Mouse (Mus musculus) frontal cortex, postnatal 14 days (tissue): ENCODE measurements around the gene 2210011C24Rik.
"Not testable (repeated sequence)": the region's sequence is repeated elsewhere in the genome, so short reads cannot be mapped to it uniquely, and the experiment has no call there.

Experiments used
- DNase-seq, 2 experiments: peaks; one replicate each; pipeline ENCODE4 v3.0.0; 2022; ENCODE audit warnings: low spot score in 2 of 2

Gene 2210011C24Rik

DNA sequence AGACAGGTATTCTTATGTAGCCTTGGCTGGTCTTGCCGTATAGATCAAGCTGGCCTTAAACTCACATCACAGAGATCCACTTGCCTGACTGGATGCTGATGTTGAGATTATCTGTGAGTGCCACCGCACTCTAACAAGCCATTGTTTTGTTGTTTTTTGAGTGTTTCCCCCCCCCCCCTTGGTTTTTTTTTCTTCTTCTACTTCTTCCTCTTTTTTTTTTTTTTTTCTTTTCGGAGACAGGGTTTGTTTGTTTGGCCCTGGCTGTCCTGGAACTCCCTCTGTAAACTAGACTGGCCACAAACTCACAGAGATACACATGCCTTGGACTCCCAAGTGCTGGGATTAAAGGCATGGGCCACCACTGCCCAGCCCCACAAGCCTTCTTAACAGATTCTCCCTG is 17.9 kb downstream of the 2210011C24Rik start:
- no peak for DNase-seq

- no peak for DNase-seq
These were observed 19.5 kb downstream of the 2210011C24Rik start for GRCm38 (mm10) chr8:83992488-83992887.

- DNase-seq: no peak
These were observed 21.8 kb downstream of the 2210011C24Rik start for GRCm38 (mm10) chr8:83990170-83990569.

GRCm38 (mm10) chr8:83989243-83989642 is 22.7 kb downstream of the 2210011C24Rik start:
- no peak for DNase-seq

DNA sequence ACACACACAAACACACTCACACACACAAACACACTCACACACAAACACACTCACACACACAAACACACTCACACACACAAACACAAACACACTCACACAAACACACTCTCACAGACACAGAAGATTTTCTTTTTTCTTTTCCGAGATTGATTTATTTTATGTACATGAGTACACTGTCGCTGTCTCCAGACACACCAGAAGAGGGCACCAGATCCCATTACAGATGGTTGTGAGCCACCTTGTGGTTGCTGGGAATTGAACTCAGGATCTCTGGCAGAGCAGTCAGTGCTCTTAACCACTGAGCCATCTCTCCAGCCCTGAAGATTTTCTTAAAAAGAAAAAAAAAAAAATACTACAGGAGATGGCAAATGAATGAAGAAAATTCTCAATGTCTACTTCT is 28.7 kb downstream of the 2210011C24Rik start:
- not testable (repeated sequence) for DNase-seq

- no peak for DNase-seq
These were observed 29.5 kb downstream of the 2210011C24Rik start for GRCm38 (mm10) chr8:83982449-83982848.

DNA sequence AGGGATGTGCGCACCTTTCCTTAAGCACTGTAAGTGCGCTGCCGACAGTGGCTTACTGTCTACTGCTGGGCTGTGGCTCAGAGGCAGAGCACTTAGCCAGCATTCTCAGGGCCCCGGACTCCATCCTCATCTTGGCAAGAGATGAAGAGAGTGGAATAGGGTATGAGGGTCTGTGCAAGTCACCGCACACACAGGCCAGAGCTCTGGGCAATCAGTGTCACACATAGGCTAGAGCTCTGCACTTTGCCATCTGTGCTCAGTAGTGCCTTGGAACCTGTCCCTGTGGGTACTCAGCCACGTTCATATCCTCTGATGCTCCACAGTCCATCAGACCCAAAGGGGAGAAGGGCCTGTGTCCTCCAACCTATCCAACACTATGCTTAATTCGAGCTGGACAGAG is 30.4 kb downstream of the 2210011C24Rik start:
- DNase-seq: no peak

- no peak for DNase-seq
These were observed 31.1 kb downstream of the 2210011C24Rik start for GRCm38 (mm10) chr8:83980845-83981244.

DNA sequence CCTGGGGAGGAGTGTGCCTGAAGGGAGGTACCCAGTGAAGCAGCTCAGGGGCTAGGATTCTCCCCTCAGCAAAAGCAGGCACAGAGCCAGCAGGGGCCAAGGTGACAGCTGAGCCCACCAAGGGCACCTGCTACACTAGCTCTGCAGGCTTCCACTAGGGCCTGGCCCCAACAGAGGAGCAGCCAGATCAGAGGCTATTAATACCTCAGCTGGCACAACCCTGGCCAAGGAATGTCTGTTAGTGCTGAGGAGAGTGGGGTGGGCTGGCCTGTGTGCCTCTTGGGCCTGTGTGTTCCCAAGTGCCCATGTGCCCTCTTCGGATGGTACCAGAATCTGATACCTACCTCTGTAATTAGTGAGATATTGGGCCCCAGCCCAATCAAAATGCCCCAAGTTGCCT is 31.7 kb downstream of the 2210011C24Rik start:
- no peak for DNase-seq

- DNase-seq: no peak
These were observed 33.8 kb downstream of the 2210011C24Rik start for GRCm38 (mm10) chr8:83978200-83978599.

DNA sequence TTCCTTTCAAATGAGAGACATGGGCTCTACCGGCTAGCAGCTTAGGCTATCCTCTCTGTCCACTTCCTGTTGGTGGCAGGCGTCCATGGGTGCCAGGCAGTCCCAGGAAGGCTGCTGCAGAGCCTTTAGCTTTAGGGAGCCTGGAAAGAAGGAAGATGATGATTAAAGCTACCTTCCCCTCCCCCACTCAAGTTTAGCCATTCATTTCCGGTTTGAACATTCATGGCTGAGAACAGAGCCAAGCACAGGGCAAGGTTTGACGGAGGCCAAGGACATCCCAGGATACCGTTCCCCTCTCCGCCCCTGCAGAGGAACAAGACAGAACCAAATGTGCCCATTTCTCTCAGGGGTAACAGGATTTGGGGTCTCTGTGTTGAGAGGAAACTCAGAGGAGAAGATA is 34.3 kb downstream of the 2210011C24Rik start:
- DNase-seq: no peak

- no peak for DNase-seq
These were observed 35.1 kb downstream of the 2210011C24Rik start for GRCm38 (mm10) chr8:83976779-83977350.

DNA sequence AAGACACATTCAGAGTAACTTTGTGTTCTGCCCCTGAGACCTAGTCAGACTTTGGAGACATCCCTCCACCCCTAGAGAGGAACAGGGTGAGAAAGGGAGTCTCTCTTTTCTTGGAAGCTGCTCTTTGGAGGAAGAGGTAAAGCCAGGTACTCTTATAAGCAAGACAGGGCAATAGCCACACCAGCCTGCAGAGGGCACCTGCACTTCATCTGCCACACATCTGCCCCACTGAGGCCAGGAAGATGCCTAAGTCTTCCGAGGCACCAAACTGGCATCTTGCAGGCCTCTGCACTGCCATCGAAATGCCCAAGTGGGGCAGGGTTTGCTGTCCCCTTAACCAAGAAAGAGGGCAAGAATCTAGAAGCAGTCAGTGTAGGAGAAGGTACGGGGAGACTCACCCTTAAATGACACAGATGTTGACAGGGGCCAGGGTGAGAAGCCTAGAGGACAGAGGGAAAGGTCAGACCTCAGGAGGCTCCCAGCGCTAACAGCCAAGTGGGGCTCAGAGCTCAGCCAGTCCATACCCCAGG is 35.8 kb downstream of the 2210011C24Rik start:
- DNase-seq: no peak

DNA sequence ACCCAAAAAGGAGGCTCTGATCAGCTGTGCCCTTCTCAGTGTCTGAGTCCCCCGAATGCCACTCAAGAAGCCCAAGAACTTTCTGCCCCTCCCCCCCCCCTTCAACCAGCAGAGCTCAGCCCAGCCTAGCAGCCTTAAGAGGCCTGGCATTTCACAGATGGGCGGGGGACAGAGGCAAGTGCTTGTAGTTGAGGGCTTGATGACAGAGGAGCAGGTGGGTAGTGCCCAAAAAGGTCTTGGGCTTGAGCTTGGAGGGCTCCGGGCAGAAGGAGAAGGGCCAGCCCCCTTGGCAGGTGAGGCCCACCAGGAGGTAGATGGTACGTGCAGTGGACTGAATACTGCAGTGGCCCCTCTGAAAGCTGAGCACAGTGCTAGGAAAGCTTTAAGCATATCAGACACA is 37.5 kb downstream of the 2210011C24Rik start:
- DNase-seq: no peak

DNA sequence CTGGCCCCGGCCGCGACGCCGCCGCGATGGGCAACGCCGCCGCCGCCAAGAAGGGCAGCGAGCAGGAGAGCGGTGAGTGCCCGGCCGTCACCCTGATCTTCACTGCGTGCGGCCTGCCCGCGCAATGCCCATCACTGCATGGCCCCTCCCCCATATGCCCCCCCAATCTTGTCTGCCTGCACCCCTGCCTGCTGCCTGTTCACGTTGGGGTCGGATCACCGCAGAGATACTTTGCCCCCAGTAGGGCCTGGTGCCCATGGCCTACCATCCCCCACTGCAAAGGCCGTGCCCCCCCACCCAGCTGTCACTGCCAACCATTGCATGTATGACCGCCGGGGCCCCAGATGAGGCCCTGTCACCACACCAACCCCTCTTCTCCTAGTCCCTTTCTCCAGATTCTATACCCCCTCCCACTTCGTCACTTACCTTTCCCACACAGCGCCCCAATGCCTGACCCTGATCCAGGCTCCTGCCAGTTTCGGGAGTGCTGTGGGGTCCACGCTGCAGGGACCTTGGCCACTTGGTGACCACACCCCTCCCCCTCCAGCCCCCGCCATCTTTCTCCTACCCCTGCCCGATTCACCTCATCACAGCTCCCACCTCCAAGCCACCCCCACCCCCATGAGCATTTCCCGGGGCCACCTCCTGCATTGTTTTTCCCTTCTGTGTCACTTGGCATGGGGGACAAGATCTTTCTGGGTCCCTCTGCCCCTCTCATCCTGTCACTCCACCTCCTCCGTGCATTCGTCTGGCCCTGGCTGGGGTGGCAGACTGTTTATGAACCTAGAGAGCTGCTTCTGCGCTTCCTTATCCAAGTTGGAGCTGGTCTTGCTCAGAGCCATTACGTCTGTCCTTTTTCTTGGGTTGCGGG is 38.6 kb downstream of the 2210011C24Rik start:
- no peak for DNase-seq

GRCm38 (mm10) chr8:83972150-83973120 is 39.5 kb downstream of the 2210011C24Rik start, which contains the start of gene Prkaca:
Gene Prkaca (plus strand): TSS chr8:83972993.
- peak; percentile 99 for DNase-seq

DNA sequence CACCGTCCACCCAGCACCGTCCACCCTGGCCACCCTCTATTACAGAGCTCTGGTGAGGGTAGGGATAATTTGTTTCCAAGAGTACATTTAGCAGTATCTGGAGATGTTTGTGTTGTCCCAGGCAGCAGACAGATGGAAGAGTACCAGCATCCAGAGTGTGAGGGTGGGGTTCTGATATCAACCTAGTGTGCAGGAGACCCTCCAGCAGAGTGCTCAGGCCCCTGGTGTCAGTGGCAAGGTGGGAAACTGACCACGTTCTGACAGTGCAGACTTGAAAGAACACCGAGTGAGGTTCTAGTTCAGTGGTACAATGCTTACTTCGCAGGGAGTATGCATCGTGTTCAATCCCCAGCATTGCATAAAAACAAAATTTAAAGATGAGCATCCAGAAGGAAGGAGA is 40.3 kb downstream of the 2210011C24Rik start:
- no peak for DNase-seq

DNA sequence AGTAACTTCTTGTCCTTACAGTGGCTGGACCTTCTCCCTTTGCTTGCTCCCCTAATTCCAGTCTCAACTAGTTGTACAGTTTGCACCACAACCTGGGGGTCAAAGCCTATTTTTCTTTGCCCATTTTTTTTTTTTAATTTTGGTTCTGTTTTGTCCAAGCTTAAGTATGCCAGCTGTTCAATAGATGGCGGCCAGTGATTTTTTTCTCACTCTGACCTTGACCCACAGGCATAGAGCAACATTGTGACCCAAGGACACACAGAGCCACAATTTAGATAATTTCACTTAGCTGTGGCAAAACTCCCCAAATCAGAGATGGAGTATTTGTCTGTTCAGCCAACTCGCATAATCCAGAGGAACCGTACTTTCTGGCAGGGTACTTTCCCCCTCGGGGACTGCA is 40.9 kb downstream of the 2210011C24Rik start:
- DNase-seq: no peak

DNA sequence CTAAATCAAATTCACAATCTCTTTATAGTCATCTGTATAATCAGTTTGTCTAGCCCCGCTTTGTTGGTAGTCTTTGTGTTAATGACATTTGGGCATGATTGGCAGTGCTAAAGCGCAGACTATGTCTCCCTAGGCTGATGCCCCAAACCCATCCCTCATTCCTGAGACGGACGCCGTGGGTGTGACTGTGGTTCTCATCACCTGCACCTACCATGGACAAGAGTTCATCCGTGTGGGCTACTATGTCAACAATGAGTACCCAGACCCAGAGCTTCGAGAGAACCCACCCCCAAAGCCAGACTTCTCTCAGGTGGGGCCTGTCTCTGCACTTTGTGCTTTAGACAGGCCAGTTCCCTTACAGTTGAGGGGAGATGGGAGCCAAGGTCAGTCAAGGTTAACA is 44.3 kb downstream of the 2210011C24Rik start:
- DNase-seq: no peak

DNA sequence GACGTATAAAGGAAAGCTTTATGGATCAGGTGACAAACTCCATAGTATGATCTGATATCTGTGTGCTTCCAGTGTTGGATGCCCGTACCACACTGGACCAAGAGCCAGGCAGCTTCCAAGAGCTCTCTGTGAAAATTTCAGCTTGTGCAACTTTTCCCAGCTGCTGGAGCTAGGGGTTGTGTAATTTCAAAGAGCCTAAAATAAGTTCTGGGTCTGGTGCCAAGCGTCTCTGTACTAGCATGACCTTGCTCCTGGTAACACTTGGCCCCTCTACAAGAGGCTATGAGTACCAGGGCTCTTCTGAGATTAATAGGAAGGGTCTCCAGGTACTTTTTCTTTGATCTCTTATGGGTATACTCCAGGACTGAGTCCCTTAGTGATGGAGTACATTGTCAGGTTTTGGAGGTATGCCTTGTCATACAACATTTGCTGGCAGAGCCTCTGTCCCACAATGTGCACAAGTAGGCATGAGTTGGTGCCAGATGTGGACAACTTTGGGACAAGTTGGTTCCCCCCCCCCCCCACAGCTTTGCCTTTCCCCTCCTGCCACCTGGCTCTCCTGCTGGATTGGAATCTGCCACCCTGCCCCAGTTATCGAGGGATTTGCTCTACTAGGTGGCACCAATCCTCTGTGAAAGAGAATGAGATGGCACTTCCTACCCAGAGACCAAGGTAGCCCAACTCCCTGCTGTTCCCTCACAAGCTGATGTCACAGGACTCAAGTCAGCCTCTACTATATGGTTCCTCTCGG is 47.8 kb downstream of the 2210011C24Rik start:
- DNase-seq: no peak
